Mouse (Mus musculus): ENCODE results near the gene Nostrin. TPM values are rescaled to one million over a fixed set of nuclear protein-coding genes. Genes with fewer than 3 reads are reported as not detected.

Nostrin gene
- total RNA-seq (2021), result 1 to 10 TPM; 4.0 to 5.0 TPM
- long read RNA-seq, partial matches to known transcripts, result 2 of 7 reads
- long read RNA-seq, other reads (novel, unspliced or antisense), result 2 of 7 reads

- no peak for DNase-seq (ENCODE audit: low spot score in 2 of 2)
Observed at GRCm38 (mm10) chr2:69135661-69136576, at the start of gene Nostrin. Gene Nostrin, plus strand, starts transcription at chr2:69135800.

DNA sequence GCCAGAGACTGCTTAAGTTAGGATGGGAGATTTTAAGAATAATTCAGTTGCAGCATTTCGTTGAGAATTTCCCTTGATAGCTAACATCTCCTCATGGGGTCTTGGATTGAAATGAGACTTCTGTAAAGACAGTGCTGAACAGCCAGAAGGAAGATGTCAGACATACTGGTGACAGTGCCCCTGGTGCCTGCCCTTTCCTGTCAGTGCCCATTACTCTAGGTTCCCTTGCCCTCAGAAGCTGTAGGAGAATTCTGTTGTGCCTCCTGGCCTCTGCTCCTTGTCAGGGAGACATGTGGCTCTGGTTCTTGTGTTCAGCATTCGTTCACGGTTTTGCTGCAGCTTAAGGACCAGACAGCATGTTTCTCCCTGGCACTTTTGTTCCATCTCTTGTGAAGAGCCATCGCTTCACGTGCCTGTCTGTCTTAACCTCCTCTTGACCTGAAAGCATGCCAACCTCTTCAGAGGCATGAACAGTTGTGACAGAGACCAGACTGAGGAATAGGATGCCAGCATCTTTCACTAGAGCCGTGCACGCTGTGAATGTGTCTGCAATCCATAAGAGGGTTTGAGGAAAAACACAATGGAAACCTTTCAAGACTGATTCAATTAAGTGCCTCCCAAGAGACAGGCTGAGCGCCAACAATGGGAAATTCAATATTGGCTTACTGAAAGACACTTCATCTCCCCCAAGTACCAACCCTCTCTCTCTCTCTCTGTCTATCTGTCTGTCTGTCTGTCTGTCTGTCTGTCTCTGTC lies 48.9 kb upstream of the Nostrin start:
- DNase-seq (ENCODE audit: low spot score in 2 of 2), result peak in 1 of 2 experiments; percentile 16

- no peak for DNase-seq (ENCODE audit: low spot score in 2 of 2)
Observed at GRCm38 (mm10) chr2:69095836-69096235, 39.8 kb upstream of the Nostrin start.

GRCm38 (mm10) chr2:69096821-69097220 lies 38.8 kb upstream of the Nostrin start:
- DNase-seq (ENCODE audit: low spot score in 2 of 2), result no peak

DNA sequence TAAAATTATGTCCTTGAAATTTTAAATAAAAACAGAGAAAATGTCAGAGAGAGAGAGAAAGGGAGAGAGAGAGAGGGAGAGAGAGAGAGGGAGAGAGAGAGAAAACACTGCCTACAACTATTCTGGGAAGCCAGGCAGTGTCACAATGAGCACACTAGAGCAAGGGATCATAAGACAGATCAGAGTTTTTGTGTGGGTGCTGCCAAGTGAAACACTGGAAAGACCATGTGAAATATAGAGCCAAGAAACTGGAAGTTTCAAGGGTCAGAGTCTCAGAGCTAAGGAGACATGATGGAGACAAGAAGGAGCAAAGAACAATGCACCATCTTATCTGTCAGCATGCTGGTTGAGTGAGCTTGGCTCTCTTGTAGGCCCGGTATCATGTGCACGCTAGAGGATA lies 38.1 kb upstream of the Nostrin start:
- no peak for DNase-seq (ENCODE audit: low spot score in 2 of 2)

DNA sequence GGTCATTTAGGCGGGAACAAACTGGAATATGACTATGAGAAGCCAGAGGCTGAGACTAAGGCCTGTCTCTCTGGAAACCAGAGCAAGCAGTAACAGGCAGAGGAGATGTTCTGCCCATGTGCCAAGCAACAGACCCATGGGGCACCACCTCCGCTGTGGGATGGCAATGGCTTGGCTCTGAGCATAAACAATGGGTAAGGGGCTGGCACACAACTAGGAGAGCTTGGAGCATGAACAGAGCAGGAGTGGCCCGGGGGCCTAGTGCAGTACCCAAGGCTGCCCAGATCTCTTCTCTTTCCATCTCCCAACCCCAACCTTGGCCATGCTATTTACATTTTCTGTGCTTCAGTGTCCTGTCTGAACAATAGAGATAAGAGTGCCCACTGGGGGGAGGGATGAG lies 36.9 kb upstream of the Nostrin start:
- DNase-seq (ENCODE audit: low spot score in 2 of 2), result no peak

DNA sequence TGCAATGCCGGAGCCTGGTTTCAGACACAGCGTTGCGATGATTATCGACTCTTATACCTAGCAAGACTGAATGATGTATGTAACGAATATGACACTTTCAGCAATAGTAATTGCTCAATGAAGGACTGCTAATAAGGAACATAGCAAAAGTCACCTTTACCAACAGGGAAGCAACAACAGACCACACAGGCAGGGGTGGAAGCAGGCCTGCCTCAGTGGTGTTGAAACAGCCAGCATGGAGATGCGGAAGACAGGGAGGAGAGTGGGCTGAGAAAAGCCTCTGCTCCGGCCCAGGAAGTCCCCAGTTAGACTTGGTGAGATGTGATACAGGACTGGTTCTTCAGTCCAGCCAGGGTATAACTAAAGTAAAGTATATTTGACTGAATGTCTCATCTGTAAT lies 36.5 kb upstream of the Nostrin start:
- DNase-seq (ENCODE audit: low spot score in 2 of 2), result no peak

- no peak for DNase-seq (ENCODE audit: low spot score in 2 of 2)
Observed at GRCm38 (mm10) chr2:69100706-69101105, 34.9 kb upstream of the Nostrin start.

DNA sequence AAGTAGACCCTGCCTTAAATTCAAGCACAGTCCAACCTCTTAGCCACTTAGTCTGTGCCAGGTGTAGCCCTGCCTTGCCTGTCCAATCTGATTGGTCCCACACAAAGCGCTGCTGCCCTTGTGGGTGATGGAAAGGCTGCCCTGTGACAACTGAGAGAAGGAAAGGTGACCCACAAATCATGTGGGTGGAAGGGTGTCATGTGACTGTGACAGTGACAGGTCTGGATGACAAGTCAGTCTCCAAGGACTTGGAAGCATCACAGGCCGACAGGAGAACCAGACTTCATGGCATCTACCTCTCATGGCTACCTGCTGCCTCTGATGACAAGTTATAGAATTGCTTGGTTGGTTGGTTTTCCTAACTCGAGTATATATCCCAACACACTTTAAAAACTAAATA lies 32.1 kb upstream of the Nostrin start:
- DNase-seq (ENCODE audit: low spot score in 2 of 2), result no peak

GRCm38 (mm10) chr2:69104511-69105145 lies 31.0 kb upstream of the Nostrin start:
- DNase-seq (ENCODE audit: low spot score in 2 of 2), result no peak

DNA sequence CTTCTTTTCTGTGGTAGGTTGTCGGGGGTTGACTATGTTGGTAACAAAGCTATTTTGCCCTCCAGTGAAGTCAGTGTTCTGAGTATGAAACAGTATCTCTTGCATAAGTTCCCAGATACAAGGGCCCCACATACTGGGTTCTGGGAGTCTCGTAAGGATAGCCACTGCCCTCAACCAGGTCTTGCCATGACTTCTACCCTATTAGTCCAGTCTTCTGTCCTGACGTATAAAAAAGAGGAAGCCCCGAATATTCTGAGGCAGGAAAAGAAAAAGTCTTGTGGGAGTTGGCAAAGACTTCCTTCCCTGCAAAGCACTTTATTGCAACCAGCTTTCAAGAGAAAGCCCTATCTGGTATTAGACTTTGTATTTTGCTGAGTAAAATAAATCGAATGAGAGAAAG lies 26.4 kb upstream of the Nostrin start:
- no peak for DNase-seq (ENCODE audit: low spot score in 2 of 2)

DNA sequence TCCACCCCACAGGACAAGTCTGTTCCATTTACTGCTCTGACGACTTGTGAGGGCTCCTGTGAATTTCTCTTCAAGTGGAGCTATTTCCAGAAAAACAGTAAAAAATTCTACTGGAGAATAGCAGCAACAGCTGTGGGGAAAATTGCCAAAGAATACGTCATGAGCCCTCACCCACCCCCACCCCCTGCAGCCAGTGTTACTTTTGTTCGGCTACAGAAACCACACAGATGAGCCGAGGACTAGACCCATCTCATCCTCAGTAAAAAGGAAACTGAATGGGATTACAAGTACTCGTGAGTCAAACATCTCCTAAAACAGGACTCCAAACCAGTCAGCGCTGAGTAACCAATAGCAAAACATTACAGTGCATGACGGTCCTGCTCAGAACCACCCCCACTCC lies 25.9 kb upstream of the Nostrin start:
- no peak for DNase-seq (ENCODE audit: low spot score in 2 of 2)

GRCm38 (mm10) chr2:69112609-69113008 lies 23.0 kb upstream of the Nostrin start:
- no peak for DNase-seq (ENCODE audit: low spot score in 2 of 2)

DNA sequence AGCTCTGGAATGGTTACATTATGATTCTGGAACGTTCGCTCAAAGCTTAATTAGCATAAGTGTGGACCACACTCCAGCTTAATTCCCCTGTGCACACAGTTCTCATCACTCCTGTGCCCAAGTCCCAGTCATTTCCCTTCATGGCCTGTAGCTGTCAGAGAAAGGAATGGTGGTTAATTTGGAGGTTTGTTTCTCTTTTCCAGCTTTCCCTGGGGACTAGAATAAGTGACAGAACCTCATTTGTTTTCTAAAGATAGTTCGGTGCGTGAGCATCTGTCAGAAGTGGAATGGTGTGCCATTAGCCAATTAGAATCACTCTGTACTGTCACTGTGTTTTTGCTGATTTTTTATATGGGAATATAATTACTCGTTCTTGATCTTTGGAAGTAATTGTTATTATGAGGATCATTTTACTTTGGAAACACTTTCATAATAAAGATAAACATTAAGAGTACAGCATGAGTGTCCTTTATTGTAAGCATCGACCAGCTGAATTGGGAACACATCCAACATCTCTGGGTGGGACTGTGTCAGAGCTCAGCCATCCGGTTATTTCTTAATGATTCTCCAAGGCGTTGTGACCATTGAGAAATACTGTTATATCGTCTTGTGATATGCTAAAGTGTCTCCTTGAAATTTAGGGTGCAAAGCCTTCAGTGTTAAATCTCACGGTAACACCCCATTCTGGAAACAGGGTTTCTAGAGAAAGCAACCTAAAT lies 21.6 kb upstream of the Nostrin start:
- DNase-seq (ENCODE audit: low spot score in 2 of 2), result no peak

GRCm38 (mm10) chr2:69115921-69116320 lies 19.7 kb upstream of the Nostrin start:
- no peak for DNase-seq (ENCODE audit: low spot score in 2 of 2)

DNA sequence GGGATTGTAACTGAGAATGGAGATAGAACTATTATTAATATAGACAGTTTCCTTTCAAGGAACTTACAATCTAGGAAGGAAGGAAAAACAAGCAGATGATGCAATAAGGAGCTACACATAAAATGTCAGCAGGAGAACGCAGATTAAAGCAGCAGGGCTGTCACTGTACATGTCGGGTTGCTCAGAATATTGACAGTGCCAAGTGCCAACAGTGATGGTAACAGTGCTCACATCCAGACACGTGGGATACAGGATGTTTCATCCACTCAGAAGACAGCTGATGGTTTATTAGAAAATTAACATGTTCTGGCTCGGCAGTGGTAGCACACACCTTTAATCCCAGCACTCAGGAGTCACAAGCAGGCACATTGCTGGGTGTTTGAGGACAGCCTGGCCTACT lies 18.8 kb upstream of the Nostrin start:
- no peak for DNase-seq (ENCODE audit: low spot score in 2 of 2)

DNA sequence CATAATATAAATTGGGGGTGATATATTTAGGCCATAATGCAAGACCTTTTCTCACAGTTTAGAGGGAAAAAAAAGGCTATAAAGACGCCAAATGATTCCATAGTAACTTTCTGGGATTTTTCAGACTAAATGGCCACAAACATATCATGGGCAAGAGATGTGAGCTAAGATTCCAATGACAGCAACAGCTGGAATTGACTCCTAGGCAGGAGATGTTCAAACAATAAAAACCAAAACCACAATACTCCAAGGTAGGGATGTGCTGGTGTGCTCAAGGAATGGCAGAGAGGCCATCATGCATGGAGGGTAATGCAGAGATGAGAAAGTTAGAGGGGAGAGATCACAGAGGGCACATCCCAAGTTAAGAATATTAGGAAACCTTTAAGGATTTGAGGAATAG lies 16.6 kb upstream of the Nostrin start:
- DNase-seq (ENCODE audit: low spot score in 2 of 2), result no peak

DNA sequence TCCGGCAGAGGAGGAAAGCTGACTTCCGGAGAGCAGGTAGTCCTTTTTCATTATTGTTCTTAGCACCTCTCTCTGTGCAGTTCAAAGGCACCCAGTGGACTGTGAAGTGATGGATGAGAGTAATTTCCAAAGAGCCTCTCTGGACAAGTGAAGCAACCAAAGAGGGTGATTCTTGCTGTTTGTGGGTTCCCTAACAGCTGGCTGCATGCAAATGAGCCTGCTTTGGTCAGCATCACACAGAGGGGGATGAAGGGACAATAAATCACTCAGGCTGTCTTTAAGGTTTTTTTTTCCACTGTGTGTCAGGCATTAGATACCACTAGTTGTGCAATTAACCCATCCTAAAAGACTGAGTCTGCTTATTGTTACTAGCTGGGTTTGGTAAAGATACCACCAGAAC lies 15.9 kb upstream of the Nostrin start:
- no peak for DNase-seq (ENCODE audit: low spot score in 2 of 2)

DNA sequence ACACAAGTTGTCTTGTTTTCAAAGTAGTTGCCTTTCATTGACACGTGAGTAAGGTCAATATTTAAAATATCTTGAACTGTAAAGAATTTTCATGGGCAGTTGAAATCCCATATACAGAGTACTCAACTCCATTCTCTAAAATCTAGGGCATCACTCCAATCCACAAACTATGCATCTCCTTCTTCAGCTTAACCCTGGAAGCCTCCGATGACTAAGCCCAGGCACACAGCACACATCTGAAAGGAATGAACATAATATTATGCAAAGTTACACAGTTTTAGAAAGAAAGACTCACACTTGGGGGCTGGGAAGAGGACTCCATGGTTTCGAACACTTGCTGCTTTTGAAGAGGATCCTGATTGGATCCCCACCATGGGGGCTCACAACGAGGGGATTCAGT lies 13.9 kb upstream of the Nostrin start:
- no peak for DNase-seq (ENCODE audit: low spot score in 2 of 2)

DNA sequence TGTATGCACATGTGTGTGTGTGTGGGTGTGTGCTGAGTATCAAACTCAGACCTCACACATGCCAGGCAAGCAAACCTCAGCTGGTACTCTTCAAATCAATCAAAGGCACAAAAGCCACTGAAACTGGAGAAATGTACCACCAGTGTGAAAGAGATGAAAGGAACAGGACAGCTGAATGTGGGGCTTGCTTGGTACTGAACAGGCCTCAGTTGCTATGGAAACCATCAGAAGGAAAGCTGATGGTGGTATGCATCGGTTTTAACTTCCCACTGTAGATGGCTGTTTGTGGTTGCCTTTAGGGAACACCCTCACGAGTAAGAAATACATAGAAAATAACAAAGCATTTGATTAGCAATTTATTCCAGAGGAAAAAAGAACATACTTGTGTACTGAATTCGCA lies 10.2 kb upstream of the Nostrin start:
- no peak for DNase-seq (ENCODE audit: low spot score in 2 of 2)

DNA sequence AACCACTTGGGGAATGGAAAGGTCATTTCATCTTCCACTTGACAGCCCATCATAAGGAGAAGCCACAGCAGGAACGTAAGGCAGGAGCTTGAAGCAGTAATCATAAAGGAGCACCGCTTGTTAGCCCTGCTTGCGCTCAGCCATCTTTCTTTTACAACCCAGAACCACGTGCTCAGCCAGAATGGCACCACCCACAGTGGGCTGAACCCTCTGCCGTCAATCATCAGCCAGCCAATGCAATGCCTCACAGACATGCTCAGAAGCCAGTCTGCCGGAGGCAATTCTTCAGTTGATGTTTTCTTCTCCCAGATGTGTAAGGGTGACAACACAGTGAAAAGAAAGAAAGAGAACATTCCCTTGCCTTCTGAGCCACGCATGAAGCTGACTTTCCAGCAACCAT lies 7.3 kb upstream of the Nostrin start:
- no peak for DNase-seq (ENCODE audit: low spot score in 2 of 2)
